Mouse (Mus musculus): ENCODE results near the gene Nbea. TPM values are rescaled to one million over a fixed set of nuclear protein-coding genes. Genes with fewer than 3 reads are reported as not detected.
A peak's percentile ranks its signal among the peaks of the same experiment; 100 is the strongest.

Nbea gene
- polyA plus RNA-seq, 1 experiment from 2014 or later = 16.7 TPM

GRCm38 (mm10) chr3:55828481-55829256 is 354.8 kb downstream of the Nbea start:
- Histone ChIP-seq H3K4me2 (replicated peaks; ENCODE audit: low read depth, low read length) (no peak overlapping the region), H3K9me3 (ENCODE audit: control insufficient read depth, low read length) (no peaks in the 10 kb centered on the region), H3K4me3 (ENCODE audit: low read length) (no peak overlapping the region), H3K36me3 (ENCODE audit: control insufficient read depth, insufficient read depth, low read length) (no peaks in the 10 kb centered on the region), H3K9ac (ENCODE audit: low read depth, low read length) (no peak overlapping the region), H3K27me3 (ENCODE audit: control insufficient read depth, insufficient read depth, low read length) (no peaks in the 10 kb centered on the region), H3K4me1 (ENCODE audit: control insufficient read depth, insufficient read depth, low read length) (no peaks in the 10 kb centered on the region), H3K27ac (ENCODE audit: low read depth, low read length) (no peak overlapping the region)
- peak; percentile 73 for ATAC-seq (ENCODE audit: low FRiP score, low TSS enrichment)
- 33% methylated on average over 10 of the region's 10 CpGs for WGBS

- Histone ChIP-seq H3K36me3 (ENCODE audit: control insufficient read depth, insufficient read depth, low read length) (no peaks in the 10 kb centered on the region), H3K4me2 (replicated peaks; ENCODE audit: low read depth, low read length) (no peak overlapping the region), H3K4me1 (ENCODE audit: control insufficient read depth, insufficient read depth, low read length) (no peaks in the 10 kb centered on the region), H3K27ac (ENCODE audit: low read depth, low read length) (no peak overlapping the region), H3K4me3 (ENCODE audit: low read length) (no peak overlapping the region), H3K9ac (ENCODE audit: low read depth, low read length) (no peak overlapping the region), H3K27me3 (ENCODE audit: control insufficient read depth, insufficient read depth, low read length) (no peaks in the 10 kb centered on the region), H3K9me3 (ENCODE audit: control insufficient read depth, low read length) (no peaks in the 10 kb centered on the region)
- ATAC-seq (ENCODE audit: low FRiP score, low TSS enrichment) = no peak
- 79% methylated on average over 3 of the region's 3 CpGs for WGBS
Observed at GRCm38 (mm10) chr3:55824864-55825263, 358.6 kb downstream of the Nbea start.

GRCm38 (mm10) chr3:55819598-55819997 is 363.9 kb downstream of the Nbea start:
- Histone ChIP-seq H3K9me3 (ENCODE audit: control insufficient read depth, low read length) (no peaks in the 10 kb centered on the region), H3K4me3 (ENCODE audit: low read length) (no peak overlapping the region), H3K4me2 (replicated peaks; ENCODE audit: low read depth, low read length) (no peak overlapping the region), H3K4me1 (ENCODE audit: control insufficient read depth, insufficient read depth, low read length) (no peaks in the 10 kb centered on the region), H3K27ac (ENCODE audit: low read depth, low read length) (no peak overlapping the region), H3K27me3 (ENCODE audit: control insufficient read depth, insufficient read depth, low read length) (no peaks in the 10 kb centered on the region), H3K36me3 (ENCODE audit: control insufficient read depth, insufficient read depth, low read length) (no peaks in the 10 kb centered on the region), H3K9ac (ENCODE audit: low read depth, low read length) (no peak overlapping the region)
- ATAC-seq (ENCODE audit: low FRiP score, low TSS enrichment) = no peak

DNA sequence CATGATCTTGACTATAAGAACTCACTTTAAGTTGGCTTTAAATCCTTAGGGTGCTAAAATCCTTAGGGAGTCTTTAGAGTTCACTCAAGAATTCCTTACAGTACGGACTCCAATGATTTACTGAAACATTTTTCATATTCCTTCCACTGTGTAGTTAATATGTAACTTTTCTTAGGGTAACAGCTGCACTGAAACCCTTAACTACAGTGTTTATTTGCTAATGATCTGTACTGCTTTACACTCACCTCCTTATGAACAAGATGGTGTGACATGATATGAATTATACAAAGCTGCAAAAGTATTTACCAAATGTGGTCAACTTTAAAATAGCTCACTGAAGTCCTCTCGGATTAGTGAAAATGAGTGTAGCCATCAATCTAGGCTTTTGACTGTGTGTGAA is 365.4 kb downstream of the Nbea start:
- H3K27ac ChIP-seq (ENCODE audit: low read depth, low read length) = no peak overlapping the region
- no peaks in the 10 kb centered on the region for H3K4me1 ChIP-seq (ENCODE audit: control insufficient read depth, insufficient read depth, low read length)
- H3K9ac ChIP-seq (ENCODE audit: low read depth, low read length) = no peak overlapping the region
- WGBS = 75% methylated on average over 2 of the region's 2 CpGs
- no peaks in the 10 kb centered on the region for H3K27me3 ChIP-seq (ENCODE audit: control insufficient read depth, insufficient read depth, low read length)
- ATAC-seq (ENCODE audit: low FRiP score, low TSS enrichment) = no peak
- H3K4me3 ChIP-seq (ENCODE audit: low read length) = no peak overlapping the region
- H3K4me2 ChIP-seq (replicated peaks; ENCODE audit: low read depth, low read length) = no peak overlapping the region
- no peaks in the 10 kb centered on the region for H3K36me3 ChIP-seq (ENCODE audit: control insufficient read depth, insufficient read depth, low read length)
- H3K9me3 ChIP-seq (ENCODE audit: control insufficient read depth, low read length) = no peaks in the 10 kb centered on the region

DNA sequence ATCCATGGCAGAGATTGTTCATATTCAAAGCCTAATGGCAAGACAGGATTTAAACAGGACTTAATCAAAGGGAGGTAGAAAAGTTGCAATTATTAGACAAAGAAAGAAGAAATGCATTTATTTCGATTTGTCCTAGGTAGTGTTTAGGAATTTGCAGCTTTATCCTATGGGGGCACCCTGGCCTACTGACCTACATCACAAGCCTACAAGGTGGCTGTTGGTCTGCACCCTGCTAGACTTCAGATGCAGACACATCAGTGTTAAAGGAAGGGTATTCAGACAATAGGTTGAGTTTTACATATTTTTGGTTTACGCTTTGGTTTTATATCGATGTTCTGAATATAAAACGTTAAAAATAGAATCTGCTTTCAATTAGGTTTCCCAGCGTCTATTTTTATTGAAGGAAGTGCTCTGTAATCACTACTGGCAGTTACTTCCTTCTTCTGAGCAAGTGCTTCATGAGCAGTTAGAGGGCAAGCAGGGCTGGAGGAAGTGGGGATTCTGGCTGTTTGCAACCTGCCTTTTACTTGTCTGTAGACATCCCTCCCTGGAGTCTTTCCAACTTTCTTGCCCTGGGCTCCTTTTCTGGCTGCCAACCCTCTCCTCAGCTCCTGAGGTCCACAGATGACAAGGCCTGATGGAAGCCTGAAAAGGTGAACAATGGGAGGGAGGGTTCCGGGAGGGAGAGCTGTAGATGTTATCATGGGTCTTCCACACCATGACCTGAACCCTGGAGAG is 366.7 kb downstream of the Nbea start:
- Histone ChIP-seq H3K9me3 (ENCODE audit: control insufficient read depth, low read length) (no peaks in the 10 kb centered on the region), H3K9ac (ENCODE audit: low read depth, low read length) (no peak overlapping the region), H3K4me1 (ENCODE audit: control insufficient read depth, insufficient read depth, low read length) (no peaks in the 10 kb centered on the region), H3K4me2 (replicated peaks; ENCODE audit: low read depth, low read length) (no peak overlapping the region), H3K27ac (ENCODE audit: low read depth, low read length) (no peak overlapping the region), H3K36me3 (ENCODE audit: control insufficient read depth, insufficient read depth, low read length) (no peaks in the 10 kb centered on the region), H3K27me3 (ENCODE audit: control insufficient read depth, insufficient read depth, low read length) (no peaks in the 10 kb centered on the region), H3K4me3 (ENCODE audit: low read length) (no peak overlapping the region)
- no peak for ATAC-seq (ENCODE audit: low FRiP score, low TSS enrichment)
- WGBS = 77% methylated on average over 6 of the region's 6 CpGs

- H3K4me3 ChIP-seq (ENCODE audit: low read length) = no peak overlapping the region
Observed at GRCm38 (mm10) chr3:55816096-55816495, 367.4 kb downstream of the Nbea start.

DNA sequence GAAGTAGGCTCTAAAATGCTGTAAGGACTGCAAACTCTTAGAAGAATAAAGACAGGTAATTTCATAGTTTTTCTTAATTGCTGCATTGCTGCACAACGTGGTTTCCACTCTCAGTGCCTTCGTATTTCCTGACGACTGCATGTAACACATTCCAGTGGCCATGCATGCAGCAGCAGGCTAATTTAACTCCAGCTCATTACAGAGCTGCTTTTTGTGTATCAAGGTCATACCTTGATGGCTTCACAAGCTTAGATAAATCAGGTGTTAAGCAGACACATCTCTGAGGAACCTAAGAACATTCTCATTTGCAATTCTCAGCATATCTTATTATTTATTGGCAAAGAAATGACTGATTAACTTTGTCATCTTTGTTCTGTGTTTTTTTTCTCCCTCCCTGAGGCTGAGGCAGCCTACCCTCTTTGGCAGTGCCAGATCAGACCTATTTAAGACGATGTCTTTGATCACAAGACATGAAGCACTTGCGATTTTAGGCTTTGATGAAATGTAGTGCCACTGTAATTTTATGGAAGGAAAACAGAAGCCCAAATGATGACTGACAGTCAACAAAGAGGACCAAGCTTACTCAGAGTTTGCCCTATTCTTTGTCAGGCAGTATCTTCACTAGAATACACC is 368.4 kb downstream of the Nbea start:
- 49% methylated on average over 5 of the region's 5 CpGs for WGBS
- Histone ChIP-seq H3K4me2 (replicated peaks; ENCODE audit: low read depth, low read length) (no peak overlapping the region), H3K36me3 (ENCODE audit: control insufficient read depth, insufficient read depth, low read length) (no peaks in the 10 kb centered on the region), H3K27ac (ENCODE audit: low read depth, low read length) (no peak overlapping the region), H3K4me3 (ENCODE audit: low read length) (no peak overlapping the region), H3K27me3 (ENCODE audit: control insufficient read depth, insufficient read depth, low read length) (no peaks in the 10 kb centered on the region), H3K9me3 (ENCODE audit: control insufficient read depth, low read length) (no peaks in the 10 kb centered on the region), H3K4me1 (ENCODE audit: control insufficient read depth, insufficient read depth, low read length) (no peaks in the 10 kb centered on the region), H3K9ac (ENCODE audit: low read depth, low read length) (no peak overlapping the region)
- ATAC-seq (ENCODE audit: low FRiP score, low TSS enrichment) = no peak

More at GRCm38 (mm10) chr3:55816096-55816495, 367.4 kb downstream of the Nbea start:
- Histone ChIP-seq H3K9me3 (ENCODE audit: control insufficient read depth, low read length) (no peaks in the 10 kb centered on the region), H3K9ac (ENCODE audit: low read depth, low read length) (no peak overlapping the region), H3K27me3 (ENCODE audit: control insufficient read depth, insufficient read depth, low read length) (no peaks in the 10 kb centered on the region), H3K36me3 (ENCODE audit: control insufficient read depth, insufficient read depth, low read length) (no peaks in the 10 kb centered on the region), H3K4me2 (replicated peaks; ENCODE audit: low read depth, low read length) (no peak overlapping the region), H3K27ac (ENCODE audit: low read depth, low read length) (no peak overlapping the region), H3K4me1 (ENCODE audit: control insufficient read depth, insufficient read depth, low read length) (no peaks in the 10 kb centered on the region)
- 81% methylated on average over 5 of the region's 5 CpGs for WGBS
- ATAC-seq (ENCODE audit: low FRiP score, low TSS enrichment) = no peak

GRCm38 (mm10) chr3:55794768-55795167 is 388.7 kb downstream of the Nbea start:
- Histone ChIP-seq H3K27ac (ENCODE audit: low read depth, low read length) (no peak overlapping the region), H3K36me3 (ENCODE audit: control insufficient read depth, insufficient read depth, low read length) (no peaks in the 10 kb centered on the region), H3K9me3 (ENCODE audit: control insufficient read depth, low read length) (no peaks in the 10 kb centered on the region), H3K9ac (ENCODE audit: low read depth, low read length) (no peak overlapping the region), H3K4me1 (ENCODE audit: control insufficient read depth, insufficient read depth, low read length) (no peaks in the 10 kb centered on the region), H3K4me2 (replicated peaks; ENCODE audit: low read depth, low read length) (no peak overlapping the region), H3K27me3 (ENCODE audit: control insufficient read depth, insufficient read depth, low read length) (no peaks in the 10 kb centered on the region), H3K4me3 (ENCODE audit: low read length) (no peak overlapping the region)
- ATAC-seq (ENCODE audit: low FRiP score, low TSS enrichment) = no peak
- WGBS = 80% methylated on average over 2 of the region's 2 CpGs

All from kidney, embryonic 14.5 days (tissue).